Mouse (Mus musculus) left cerebral cortex, postnatal 25 days (tissue): ENCODE results near the gene Nmt2. TPM values are rescaled to one million over a fixed set of nuclear protein-coding genes. Genes with fewer than 3 reads are reported as not detected.

Experiments used
- DNase-seq, 2 experiments: peaks; one replicate each; pipeline ENCODE4 v3.0.0; 2022; ENCODE audit warnings: low spot score in 2 of 2, mixed read lengths in 1 of 2
- intact Hi-C: fragments of 180-260 bp; cut with DNase I; formaldehyde crosslinking; loops from one replicate; pipeline ENCODE4 v1.15.1; 2025
- total RNA-seq, 2 experiments: library from RNA; stranded (reverse); gene quantifications; 2 replicates each; pipeline ENCODE4 v1.2.3; 2021

The Nmt2 gene
- total RNA-seq, 2 experiments from 2014 or later, result 90.4 to 95.3 TPM

DNA sequence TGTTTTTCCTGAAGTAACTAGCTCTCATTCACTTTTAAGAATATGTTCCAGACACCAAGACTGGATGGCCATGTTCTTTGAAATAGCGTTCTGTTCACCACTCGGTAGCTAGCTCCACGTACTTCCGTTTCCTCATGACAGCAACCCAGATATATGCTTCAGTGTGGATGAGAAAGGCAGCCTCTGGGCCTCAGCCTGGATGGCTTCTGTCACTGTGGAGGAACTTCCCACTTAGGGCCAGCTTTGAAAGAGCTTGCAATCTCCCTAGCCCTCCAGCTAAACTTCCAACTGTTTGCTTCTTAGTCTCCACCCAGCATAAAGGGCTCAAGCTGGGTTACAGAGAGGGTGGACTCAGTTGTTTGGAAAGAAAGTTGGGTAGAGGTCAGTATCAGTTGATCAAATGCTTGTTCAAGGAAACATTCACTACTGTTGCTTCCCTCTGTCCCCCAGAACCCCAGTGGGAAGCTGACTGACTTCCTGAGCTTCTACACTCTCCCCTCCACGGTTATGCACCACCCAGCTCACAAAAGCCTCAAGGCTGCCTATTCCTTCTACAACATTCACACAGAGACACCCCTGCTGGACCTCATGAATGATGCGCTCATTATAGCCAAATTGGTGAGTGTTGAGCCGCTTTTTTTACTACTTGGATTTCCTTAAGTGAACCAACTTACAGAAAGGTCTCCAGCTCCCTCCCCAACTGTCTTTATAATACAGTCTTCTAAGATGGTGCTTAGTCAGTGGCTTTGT is 40.5 kb downstream of the Nmt2 start:
- intact Hi-C loops, result no loop called here
- DNase-seq, result no peak

- intact Hi-C loops, result no loop called here
- no peak for DNase-seq
Observed at GRCm38 (mm10) chr2:3326547-3326946, 42.5 kb downstream of the Nmt2 start.

DNA sequence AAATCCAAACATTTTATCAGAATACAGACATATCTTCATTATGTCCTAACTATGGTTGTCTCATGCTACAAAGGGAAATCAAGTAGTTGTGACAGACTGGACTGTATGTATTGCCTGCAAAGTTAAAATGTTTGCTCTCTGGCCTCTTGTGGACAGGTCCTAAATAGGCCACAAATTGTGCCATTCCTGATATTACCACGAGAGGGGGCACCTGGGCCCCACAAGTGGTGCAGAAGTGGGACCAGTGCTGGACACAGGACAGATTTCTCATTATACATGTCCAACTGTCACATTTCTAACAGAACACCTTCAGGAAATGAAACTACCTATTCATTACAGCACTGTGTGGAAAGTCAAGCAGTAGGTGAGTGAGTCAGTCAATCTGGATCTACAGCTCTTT is 43.3 kb downstream of the Nmt2 start:
- intact Hi-C loops, result no loop called here
- DNase-seq, result peak in 1 of 2 experiments; percentile 24

DNA sequence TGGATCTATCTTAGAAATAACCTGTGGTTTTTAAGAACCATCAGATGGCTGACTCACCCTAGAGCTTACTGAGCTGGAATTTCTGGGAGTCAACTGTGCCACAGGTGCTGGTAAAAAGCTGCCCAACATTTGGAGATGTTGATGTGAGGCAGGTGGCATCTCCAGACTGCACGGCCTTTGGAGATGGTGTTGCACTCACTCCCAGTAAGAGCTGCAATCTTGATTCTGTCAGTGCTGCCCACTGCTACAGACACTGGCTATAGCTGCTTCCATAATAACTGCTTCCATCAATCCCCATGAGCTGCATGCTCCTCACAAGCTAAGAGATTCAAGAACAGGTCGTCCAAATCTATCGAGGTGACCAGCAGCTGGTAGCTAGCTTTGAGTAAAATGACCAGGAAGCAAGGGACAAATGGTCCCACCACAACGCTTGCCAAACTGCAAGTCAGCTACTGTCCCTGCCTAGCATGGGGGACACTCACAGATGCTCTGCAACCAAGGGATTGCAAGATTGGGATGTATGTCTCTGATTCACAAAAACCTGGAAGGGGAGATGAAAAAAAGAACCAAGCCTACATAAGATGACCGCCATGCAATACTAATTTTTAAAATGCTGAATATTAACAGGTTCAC is 47.2 kb downstream of the Nmt2 start:
- DNase-seq, result peak in 1 of 2 experiments; percentile 14
- intact Hi-C loops, result loop anchor here (5.0 kb wide), 1 partner anchor 159 kb away; no protein-coding TSS in a partner anchor

GRCm38 (mm10) chr2:3332056-3332455 is 48.0 kb downstream of the Nmt2 start:
- intact Hi-C loops, result loop anchor here (1.0 to 5.0 kb wide), 4 partner anchors 48 to 214 kb away; partner anchors contain the start of genes Nmt2 and Suv39h2

DNA sequence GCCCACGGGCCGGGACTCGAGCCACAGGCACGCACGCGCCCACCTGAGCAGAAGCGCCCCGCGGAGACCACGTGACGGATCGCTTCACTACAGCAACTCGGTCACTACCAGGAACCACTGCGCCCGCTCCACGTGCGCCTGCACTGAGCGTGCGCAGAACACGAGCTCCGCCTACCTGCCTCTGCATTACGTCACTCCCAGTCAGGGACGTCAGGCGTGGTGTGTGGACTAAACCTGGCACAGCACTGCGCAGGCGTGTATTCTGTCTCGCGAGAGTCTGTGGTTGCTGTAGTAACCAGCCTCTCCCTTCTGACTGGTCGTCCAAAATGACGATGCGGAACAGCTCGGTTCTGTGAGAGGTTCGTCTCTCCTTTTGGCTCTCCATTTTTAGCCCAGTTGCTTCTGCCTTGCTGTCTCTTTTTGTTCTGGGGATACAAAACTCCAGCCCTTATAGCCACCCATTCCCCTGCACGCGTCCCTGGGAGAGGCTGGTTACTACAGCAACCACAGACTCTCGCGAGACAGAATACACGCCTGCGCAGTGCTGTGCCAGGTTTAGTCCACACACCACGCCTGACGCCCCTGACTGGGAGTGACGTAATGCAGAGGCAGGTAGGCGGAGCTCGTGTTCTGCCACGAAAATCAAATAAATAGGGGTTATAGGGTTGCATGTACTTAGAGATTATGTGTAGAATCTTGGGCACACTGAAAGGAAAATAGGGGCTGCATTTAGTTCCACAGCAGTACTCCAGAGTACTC is 48.7 kb downstream of the Nmt2 start, which contains the start of gene Rpp38:
Gene Rpp38, minus strand, starts transcription at position 160 of the 759 bp plus-strand sequence.
- intact Hi-C loops, result loop anchor here (1.0 to 5.0 kb wide), 4 partner anchors 48 to 214 kb away; partner anchors contain the start of genes Nmt2 and Suv39h2
- DNase-seq, result peak; percentile 100

More at GRCm38 (mm10) chr2:3332056-3332455, 48.0 kb downstream of the Nmt2 start:
- DNase-seq, result no peak

- DNase-seq, result no peak
- intact Hi-C loops, result loop anchor here (2.0 to 5.0 kb wide), 2 partner anchors 141 to 161 kb away; partner anchors contain the start of gene Suv39h2
Observed at GRCm38 (mm10) chr2:3333761-3334160, 49.7 kb downstream of the Nmt2 start.

GRCm38 (mm10) chr2:3335611-3336301 is 51.7 kb downstream of the Nmt2 start, which contains the start of gene Acbd7:
TSS of gene Acbd7 (plus strand) at chr2:3336168.
- DNase-seq, result peak; percentile 51 to 82
- intact Hi-C loops, result no loop called here

DNA sequence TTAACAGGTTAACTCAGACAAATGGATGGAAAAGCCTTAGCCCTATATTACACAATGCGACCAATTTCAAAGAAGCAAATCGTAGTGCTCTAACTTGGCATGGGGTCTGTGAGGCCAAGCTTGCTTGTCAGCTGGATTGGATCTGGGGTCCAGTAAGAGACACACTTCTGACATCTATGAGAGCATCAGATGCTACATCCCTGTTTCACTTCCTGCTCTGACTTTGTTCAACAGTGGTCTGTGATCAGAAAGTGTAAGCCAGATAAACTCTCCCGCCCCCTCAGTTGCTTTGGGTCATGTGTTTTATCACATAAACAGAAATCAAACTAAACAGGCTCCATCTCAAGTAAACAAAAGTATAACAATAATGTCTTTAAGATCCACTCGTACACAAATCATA is 64.4 kb downstream of the Nmt2 start:
- intact Hi-C loops, result loop anchor here (2.0 to 10.0 kb wide), 3 partner anchors 66 to 1516 kb away; no protein-coding TSS in a partner anchor
- DNase-seq, result no peak

GRCm38 (mm10) chr2:3348919-3349318 is 64.9 kb downstream of the Nmt2 start:
- intact Hi-C loops, result loop anchor here (2.0 to 10.0 kb wide), 3 partner anchors 66 to 1516 kb away; no protein-coding TSS in a partner anchor
- peak; percentile 37 to 63 for DNase-seq

- DNase-seq, result no peak
- intact Hi-C loops, result loop anchor here (10.0 kb wide), 1 partner anchor 412 kb away; no protein-coding TSS in a partner anchor
Observed at GRCm38 (mm10) chr2:3353160-3353559, 69.1 kb downstream of the Nmt2 start.

DNA sequence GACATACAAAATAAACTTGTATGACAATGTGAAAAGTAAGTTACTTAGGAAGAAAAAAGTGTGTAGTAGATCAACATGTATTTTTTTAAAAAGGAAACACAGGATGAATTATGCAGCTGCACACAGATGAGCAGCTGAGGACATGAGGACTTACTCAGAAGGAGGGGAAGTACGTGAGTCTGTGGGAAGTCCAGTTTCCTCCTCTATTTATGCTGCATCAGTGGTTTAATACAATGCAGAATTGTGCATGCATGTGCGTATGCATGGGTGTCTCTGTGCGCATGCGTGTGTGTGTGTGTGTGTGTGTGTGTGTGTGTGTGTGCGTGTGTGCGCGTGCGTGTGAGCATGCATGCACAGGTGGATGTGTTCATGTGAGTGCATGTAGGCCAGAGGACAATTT is 71.8 kb downstream of the Nmt2 start:
- no peak for DNase-seq
- intact Hi-C loops, result loop anchor here (10.0 kb wide), 1 partner anchor 409 kb away; no protein-coding TSS in a partner anchor

GRCm38 (mm10) chr2:3356311-3356710 is 72.3 kb downstream of the Nmt2 start:
- intact Hi-C loops, result loop anchor here (10.0 kb wide), 1 partner anchor 408 kb away; no protein-coding TSS in a partner anchor
- no peak for DNase-seq

DNA sequence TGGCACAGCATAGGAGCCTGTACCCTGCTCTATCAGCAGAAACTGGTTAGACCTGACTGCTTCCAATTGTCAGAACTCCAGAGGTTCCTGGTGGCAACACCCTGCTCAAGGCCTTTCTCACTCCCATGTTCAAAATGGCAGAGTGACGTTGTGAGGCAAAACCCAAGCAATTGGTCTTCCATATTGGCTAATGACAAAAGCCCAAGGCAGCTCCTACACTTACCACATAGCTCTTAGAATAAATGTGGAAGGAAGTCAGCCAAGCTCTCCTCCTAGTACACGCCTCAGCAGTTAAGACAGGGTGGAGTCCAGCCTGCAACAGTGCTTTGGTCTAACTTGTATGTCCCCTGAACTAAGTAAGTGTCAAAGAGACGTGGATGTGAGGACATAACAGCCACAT is 73.9 kb downstream of the Nmt2 start:
- intact Hi-C loops, result loop anchor here (10.0 kb wide), 1 partner anchor 407 kb away; no protein-coding TSS in a partner anchor
- no peak for DNase-seq

DNA sequence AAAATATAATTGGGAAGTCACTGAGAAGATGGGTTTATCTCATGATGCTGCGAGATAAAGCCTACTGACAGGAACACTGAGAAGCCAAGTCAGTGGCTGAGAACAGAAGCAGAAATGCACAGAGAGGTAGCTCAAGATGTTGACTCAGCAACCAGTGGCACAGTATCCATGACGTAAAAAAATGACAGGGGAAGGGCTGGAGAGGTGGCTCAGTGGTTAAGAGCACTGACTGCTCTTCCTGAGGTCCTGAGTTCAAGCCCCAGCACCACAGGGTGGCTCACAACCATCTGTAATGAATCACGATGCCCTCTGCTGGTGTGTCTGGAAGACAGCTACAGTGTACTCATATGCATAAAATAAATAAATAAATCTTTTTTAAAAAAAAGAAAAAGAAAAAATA is 77.1 kb downstream of the Nmt2 start:
- no peak for DNase-seq
- intact Hi-C loops, result no loop called here

DNA sequence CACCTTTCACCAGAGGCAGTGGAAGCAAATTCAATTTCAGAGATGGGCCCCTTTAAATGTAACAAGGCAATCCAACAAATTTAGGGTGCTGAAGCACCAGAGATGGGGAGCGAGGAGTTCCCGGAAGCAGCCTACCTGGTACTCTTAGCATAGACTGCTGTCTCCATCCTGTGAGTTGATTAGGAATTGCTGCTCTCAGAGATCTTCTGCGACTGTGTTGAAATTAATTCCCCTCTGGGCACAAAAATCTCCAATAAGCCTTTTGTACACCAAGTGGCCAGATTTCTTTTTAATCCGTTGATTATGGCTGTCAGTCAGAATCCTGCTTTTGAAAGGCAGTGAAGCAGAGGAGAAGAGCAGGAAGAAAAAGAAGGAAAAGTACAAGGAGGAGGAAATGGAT is 81.1 kb downstream of the Nmt2 start:
- intact Hi-C loops, result no loop called here
- DNase-seq, result no peak
